Mouse (Mus musculus): Measurements from ENCODE around the gene Anapc4.
A peak's percentile ranks its signal among the peaks of the same experiment; 100 is the strongest.

Anapc4 gene

DNA sequence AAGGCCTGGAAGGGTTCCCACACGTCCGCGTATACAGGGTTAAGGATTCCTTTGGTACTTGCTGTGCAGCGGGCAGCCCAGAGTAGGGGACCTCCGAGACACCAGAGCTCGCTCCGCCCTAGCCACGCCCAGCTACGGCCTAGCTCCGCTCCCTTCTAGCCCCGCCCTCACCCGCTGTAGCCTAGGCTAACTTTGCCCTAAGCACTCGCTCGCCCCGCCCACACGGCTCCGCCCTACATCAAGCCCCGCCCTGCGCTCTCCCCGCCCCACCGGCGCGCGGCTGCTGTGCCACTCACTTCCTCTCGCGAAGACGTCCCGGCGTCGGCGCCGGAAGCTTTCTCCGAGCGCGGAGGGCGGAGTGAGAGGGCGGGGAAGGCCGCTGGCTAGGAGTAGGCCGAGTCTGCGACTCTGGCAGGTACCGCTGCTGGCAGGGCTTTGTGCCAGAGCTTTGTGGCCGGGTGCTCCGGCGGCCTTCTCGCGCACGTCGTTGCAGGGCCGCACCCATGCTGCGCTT lies at the start of gene Anapc4:
TSS of gene Anapc4 (plus strand) at position 252 of the 514 bp plus-strand sequence.
- DNase-seq (ENCODE audit: low spot score in 2 of 2): peak; percentile 99 to 100

GRCm38 (mm10) chr5:52786556-52787322 lies 47.1 kb upstream of the Anapc4 start:
- no peak for DNase-seq (ENCODE audit: low spot score in 2 of 2)

DNA sequence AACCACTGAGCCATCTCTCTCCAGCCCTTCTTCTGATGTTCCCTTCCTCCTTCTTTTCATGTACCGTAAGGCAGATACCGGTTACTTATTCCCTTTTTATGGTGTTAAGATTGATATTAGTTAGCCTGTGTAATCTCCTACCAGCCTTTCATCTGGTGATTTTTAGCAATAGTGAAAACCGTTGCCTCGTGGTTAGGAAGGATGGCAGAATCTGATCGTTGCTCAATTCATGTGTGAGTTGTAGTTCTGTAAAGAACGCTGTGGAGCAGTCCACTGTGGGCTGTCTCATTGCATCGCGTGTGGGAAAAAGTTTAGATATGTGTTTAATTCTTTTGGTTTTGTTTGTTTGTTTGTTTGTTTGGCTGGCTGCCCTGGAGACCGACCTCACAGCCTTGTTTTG lies 40.6 kb upstream of the Anapc4 start:
- DNase-seq (ENCODE audit: low spot score in 2 of 2): no peak

- DNase-seq (ENCODE audit: low spot score in 2 of 2): no peak
Measured at GRCm38 (mm10) chr5:52794109-52794508, 39.7 kb upstream of the Anapc4 start.

DNA sequence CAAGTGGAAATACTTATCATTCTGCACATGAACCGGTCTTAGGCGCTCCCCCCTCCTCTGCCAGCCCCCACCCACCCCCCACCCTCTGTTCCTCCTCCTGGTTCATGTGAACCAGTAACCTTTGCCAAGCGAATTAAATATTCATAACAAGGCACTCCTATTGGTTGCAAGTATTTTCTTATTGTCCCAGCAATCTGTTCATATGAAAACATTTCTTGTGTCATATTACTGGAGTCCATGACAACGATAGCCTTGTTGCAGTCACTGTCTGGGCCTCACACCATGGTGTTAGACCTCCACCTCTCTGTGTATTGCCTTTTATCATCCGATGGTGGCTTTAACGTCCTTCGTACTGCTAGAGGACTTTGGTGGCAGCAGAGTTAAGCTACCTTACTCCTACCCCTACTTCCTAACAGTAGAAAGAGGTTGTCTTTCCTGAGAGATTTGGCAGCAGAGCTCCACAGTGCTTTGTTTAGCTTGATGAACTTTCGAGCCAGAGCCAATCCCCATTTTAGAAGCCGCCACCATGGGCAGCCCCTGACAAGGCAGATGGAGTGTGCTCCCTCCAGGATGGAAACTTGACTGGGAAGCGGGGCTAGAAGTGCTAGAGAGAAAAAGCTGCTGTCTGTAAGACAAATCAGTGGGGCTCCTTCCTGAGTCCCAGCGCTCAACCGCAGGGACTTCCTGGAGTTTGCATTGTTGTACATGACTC lies 34.4 kb upstream of the Anapc4 start:
- DNase-seq (ENCODE audit: low spot score in 2 of 2): no peak

- no peak for DNase-seq (ENCODE audit: low spot score in 2 of 2)
Measured at GRCm38 (mm10) chr5:52805801-52806200, 28.0 kb upstream of the Anapc4 start.

GRCm38 (mm10) chr5:52806349-52806748 lies 27.5 kb upstream of the Anapc4 start:
- no peak for DNase-seq (ENCODE audit: low spot score in 2 of 2)

DNA sequence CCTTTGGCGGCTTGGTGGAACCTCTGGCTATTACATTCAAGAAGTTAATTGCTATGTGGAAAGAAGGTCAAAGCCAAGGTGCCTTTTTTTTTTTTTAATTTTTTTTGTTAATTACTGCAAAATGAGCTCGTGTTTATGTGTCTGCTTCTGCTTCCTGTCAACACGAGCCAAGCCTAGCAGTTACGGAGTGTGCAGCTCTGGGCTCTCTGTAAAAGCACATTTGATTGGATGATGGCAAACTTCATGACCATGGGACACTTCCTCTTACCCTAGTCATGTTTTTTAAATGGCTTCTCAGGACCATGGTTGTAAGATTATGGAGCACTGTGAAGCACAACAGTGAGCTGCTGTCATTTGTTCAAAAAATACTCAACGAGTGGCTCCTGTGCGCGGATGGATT lies 26.8 kb upstream of the Anapc4 start:
- no peak for DNase-seq (ENCODE audit: low spot score in 2 of 2)

- no peak for DNase-seq (ENCODE audit: low spot score in 2 of 2)
Measured at GRCm38 (mm10) chr5:52810446-52810845, 23.4 kb upstream of the Anapc4 start.

- no peak for DNase-seq (ENCODE audit: low spot score in 2 of 2)
Measured at GRCm38 (mm10) chr5:52811056-52811455, 22.8 kb upstream of the Anapc4 start.

DNA sequence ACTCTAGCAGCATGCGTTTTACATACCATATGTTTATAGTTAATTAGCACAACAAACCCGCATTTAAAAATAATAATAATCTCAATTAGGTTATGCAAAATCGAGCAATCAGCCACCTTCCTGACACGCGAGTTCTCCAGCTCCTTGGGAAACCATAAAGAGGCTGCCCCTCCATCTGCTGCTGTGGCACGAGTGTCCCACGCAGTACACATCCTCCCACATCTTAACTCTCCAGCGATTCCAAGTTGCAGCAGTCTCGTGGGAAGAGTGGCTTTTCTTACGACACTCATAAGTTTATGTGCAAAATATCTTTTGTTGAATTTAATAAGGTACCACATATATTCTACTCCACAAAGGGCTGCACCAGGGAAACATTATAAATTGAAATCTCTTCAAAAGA lies 21.4 kb upstream of the Anapc4 start:
- no peak for DNase-seq (ENCODE audit: low spot score in 2 of 2)

GRCm38 (mm10) chr5:52813312-52813711 lies 20.5 kb upstream of the Anapc4 start:
- DNase-seq (ENCODE audit: low spot score in 2 of 2): no peak

- DNase-seq (ENCODE audit: low spot score in 2 of 2): no peak
Measured at GRCm38 (mm10) chr5:52818676-52819075, 15.1 kb upstream of the Anapc4 start.

- peak in 1 of 2 experiments; percentile 32 for DNase-seq (ENCODE audit: low spot score in 2 of 2)
Measured at GRCm38 (mm10) chr5:52821691-52822090, 12.1 kb upstream of the Anapc4 start.

GRCm38 (mm10) chr5:52827923-52828322 lies 5.9 kb upstream of the Anapc4 start:
- DNase-seq (ENCODE audit: low spot score in 2 of 2): no peak

GRCm38 (mm10) chr5:52833005-52833404 lies 807 bp upstream of the Anapc4 start:
- no peak for DNase-seq (ENCODE audit: low spot score in 2 of 2)

GRCm38 (mm10) chr5:52834386-52834785 lies 574 bp downstream of the Anapc4 start:
- DNase-seq (ENCODE audit: low spot score in 2 of 2): no peak

DNA sequence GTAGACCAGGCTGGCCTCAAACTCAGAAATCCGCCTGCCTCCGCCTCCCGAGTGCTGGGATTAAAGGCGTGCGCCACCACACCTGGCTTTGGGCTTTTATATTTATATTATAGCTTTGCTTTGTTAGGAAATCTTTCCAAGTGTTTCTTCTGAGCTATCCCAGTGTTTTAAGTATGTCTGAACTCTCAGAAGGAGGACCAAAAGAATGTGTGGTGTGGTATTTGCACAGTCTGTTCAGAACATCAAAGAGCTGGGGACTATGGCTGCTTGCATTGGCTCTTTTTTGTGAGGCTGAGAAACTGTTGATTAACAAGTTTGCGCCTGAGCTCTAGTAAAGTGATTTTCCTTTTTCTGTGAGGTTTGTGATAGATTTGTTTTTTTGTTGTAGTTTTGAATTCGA lies 10.5 kb downstream of the Anapc4 start:
- DNase-seq (ENCODE audit: low spot score in 2 of 2): no peak

GRCm38 (mm10) chr5:52855727-52856126 lies 21.9 kb downstream of the Anapc4 start:
- no peak for DNase-seq (ENCODE audit: low spot score in 2 of 2)

GRCm38 (mm10) chr5:52864446-52864845 lies 30.6 kb downstream of the Anapc4 start:
- no peak for DNase-seq (ENCODE audit: low spot score in 2 of 2)

GRCm38 (mm10) chr5:52865825-52866224 lies 32.0 kb downstream of the Anapc4 start:
- DNase-seq (ENCODE audit: low spot score in 2 of 2): no peak

DNA sequence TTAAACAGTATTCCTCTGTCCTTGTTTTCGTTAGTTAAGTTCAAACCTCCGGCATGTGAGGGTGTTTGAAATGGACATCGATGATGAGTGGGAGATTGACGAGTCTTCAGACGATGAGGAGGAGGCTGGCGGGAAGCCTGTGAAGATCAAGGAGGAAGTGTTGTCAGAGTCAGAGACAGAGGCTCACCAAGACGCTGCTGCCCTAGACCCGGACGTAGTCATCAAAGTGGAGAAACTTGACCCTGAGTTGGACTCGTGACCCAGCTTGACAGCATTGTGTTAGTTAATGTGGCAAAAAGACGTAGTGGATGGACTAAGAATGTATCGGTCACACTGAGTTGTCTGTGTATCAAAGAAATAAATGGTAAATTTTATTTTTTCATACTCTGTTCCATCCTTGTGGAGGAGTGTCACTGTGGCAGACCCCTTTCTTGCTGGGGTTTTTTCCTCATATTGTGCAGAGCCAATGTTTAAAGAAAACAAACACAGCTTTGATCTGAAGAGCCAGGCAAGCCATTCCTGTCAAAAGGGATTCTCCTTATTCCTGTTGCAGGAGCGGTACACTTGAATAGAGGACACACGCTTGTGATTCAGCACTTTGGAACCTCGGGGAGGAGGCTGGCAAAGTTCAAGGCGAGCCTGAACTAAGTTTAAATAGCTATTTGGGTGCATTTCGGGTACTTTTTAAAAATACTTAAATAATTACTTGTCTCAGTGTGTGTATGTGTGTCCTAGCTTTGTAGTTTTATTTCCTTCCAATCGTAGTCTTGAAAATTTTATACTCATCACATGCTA lies 32.7 kb downstream of the Anapc4 start:
- DNase-seq (ENCODE audit: low spot score in 2 of 2): no peak

All from frontal cortex, postnatal 10 days (tissue).